Mouse (Mus musculus) left cerebral cortex, postnatal 4 days (tissue): Measurements from ENCODE around the gene Adgrg1. TPM values are rescaled to one million over a fixed set of nuclear protein-coding genes. Genes with fewer than 3 reads are reported as not detected.
A peak's percentile ranks its signal among the peaks of the same experiment; 100 is the strongest.
"Not testable (repeated sequence)": the region's sequence is repeated elsewhere in the genome, so short reads cannot be mapped to it uniquely, and the experiment has no call there.

Source experiments
- DNase-seq: peaks from one replicate; pipeline ENCODE4 v3.0.0-alpha.2; 2022
- intact Hi-C: fragments of 180-260 bp; cut with DNase I; formaldehyde crosslinking; loops from one replicate; pipeline ENCODE4 v1.15.1; 2025
- total RNA-seq, 2 experiments: library from RNA; stranded (reverse); gene quantifications; 2 replicates each; pipeline ENCODE4 v1.2.3; 2021

Adgrg1 gene
- total RNA-seq, 2 experiments from 2014 or later, result 125 to 153 TPM

- no peak for DNase-seq
- intact Hi-C loops, result no loop called here
These were observed 49.8 kb downstream of the Adgrg1 start for GRCm38 (mm10) chr8:95024387-95024786.

DNA sequence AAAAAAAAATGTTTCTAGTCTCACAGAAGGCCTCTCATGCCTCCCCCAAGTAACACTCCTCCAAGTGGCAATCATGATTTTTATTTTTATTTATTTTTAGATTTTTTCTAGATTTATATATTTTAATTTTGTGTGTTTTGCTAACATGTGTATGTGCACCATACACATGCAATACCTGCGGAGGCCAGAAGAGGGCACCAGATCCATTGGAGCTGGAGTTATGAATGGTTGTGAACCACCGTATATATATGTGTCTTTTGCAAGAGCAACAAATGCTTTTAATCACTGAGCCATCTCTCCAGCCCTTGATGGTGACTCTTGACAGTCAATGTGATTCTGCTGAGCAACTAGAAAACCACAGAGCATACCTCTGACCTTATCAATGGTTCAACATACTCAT lies 50.9 kb downstream of the Adgrg1 start:
- intact Hi-C loops, result no loop called here
- DNase-seq, result peak; percentile 54

GRCm38 (mm10) chr8:95028391-95028790 lies 53.8 kb downstream of the Adgrg1 start:
- DNase-seq, intact Hi-C loops: not testable (repeated sequence)

DNA sequence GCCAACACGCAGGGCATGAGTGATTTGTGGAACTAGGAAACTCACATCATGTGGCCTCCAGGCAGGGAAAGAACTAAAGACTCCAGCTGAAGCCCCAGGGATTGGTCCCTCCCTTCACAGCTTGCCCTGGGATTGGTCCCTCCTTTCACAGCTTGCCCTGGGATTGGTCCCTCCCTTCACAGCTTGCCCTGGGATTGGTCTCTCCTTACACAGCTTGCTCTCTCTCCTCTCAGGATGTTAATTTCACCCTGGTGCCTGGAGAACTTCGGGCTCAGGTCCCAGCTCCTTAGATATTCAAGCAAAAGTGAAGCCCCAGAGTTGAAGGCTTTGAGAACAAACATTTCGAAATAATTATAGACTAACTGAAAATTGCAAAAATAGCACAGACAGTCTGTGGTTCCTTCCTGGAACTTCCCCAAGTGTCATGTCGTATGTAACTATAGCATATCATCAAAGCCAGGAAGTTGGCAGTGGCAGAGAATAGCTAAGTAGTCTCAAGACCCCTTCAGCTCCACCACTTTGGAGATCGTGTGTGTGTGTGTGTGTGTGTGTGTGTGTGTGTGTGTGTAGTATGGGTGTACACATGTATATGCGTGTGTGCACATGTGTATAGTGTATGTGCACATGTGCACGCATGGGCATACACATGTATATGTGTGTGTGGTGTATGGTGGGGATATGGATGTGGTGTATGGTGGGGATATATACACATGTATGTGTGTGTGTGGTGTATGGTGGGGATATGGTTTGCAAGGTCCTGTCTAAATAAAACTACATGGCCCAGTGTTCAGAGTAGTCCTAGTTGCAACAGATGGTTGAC lies 62.8 kb downstream of the Adgrg1 start:
- intact Hi-C loops, result no loop called here
- peak; percentile 17 for DNase-seq

DNA sequence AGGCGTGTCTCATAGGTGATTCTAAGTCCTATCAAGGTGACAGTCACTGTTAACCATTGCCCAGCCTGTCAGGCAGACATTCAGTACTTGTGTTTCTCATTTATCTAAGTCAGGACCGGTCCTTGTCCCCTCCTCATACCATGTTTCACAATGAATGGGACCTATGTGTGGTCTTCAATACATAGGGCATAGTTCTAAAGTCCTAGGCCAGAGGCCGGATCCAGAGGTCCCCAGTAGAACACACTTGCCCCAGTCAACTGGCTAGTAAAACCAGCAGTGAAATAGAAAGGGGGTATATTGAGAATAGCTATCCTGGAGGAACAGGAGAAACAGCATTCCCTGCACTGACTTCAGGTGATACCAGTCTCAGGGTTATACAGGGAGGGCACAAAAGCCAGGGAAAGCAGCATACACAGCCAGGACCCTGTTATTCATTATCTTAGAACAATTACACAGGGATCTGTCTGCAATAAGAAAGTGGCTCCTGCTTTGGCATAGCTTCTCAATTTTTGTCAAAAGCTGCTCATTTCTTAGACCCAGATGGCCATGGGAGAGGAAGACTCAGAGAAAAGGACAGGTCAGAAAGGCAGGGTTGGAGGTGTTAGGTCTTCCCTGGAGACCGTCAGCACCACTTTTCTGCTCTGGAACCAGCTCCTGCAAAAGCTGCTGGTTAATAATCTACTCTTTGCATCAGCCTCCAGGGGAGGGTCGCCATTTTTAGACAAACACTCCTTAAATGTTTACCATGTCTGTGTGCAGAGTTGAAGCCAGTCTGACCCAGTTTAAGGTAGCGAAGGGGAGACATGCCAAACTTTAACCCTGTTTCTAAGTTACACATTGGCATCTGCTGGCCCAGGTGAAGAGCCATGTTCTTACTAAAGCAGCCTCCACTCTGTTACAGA lies 67.6 kb downstream of the Adgrg1 start:
- no peak for DNase-seq
- intact Hi-C loops, result no loop called here

DNA sequence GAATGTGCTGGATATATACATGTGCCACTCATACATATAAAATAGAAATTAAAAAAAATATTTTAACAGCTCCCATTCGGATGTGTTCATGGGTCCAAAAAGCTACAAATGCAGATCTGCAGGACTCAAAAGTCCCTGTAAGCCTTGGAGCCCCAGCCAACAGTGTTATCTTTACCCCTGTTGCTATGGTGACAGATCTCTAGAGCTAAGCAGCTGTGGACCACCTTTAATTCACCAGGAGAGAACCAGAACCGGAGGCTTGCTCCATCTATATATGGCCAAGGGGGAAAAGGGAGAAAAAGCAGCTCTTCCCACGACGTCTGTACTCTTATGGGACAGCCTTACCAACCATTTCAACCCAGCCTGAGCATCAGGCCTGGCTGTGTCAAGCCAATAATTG lies 70.3 kb downstream of the Adgrg1 start:
- no peak for DNase-seq
- intact Hi-C loops, result no loop called here

- intact Hi-C loops, result no loop called here
These were observed 72.4 kb downstream of the Adgrg1 start for GRCm38 (mm10) chr8:95046982-95047381.

GRCm38 (mm10) chr8:95047884-95048680 lies 73.5 kb downstream of the Adgrg1 start:
- intact Hi-C loops, result no loop called here
- no peak for DNase-seq

More at GRCm38 (mm10) chr8:95046982-95047381, 72.4 kb downstream of the Adgrg1 start:
- DNase-seq, result no peak

DNA sequence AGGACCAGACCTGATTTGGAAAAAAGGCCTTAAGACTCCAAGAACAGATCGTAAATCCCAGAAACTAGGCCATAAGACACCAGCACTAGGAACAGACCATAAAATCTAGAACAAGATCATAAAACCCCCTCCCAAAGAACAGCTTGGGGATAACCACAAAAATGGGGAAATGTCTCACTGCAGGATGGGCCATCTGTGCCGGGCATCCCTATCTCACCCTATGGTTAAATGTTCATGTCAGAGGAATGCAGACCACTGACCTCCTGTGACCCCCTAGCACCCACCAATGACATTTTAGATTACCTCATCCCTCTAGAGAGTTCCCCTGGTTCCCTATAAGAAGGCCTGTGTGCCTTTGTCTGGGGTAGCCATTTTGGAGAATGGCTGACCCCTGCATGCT lies 75.1 kb downstream of the Adgrg1 start:
- intact Hi-C loops, result no loop called here
- DNase-seq, result no peak

DNA sequence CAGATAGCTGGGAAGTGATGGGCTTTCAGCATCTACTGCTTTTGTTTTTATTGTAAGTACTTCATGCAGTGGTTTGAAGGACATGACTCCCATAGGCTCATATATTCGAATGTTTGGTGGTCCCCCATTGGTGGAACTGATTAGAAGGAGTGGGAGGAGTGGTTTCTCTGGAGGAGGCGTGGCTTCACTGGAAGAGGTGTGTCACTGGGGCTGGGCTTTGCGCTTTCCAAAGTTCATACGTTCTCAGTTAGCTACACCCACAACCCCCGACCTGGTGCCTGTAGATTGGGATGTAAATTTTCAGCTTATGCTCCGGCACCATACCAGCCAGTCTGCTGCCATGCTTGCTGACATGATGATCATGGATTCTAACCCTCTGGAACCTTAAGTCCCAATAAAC lies 79.9 kb downstream of the Adgrg1 start:
- intact Hi-C loops, result no loop called here
- DNase-seq, result no peak

GRCm38 (mm10) chr8:95054927-95055510 lies 80.5 kb downstream of the Adgrg1 start, which contains the start of gene Drc7:
TSS of gene Drc7 (plus strand) at chr8:95055103.
- no peak for DNase-seq
- intact Hi-C loops, result no loop called here

GRCm38 (mm10) chr8:95056414-95056813 lies 81.9 kb downstream of the Adgrg1 start:
- intact Hi-C loops, result no loop called here
- no peak for DNase-seq

DNA sequence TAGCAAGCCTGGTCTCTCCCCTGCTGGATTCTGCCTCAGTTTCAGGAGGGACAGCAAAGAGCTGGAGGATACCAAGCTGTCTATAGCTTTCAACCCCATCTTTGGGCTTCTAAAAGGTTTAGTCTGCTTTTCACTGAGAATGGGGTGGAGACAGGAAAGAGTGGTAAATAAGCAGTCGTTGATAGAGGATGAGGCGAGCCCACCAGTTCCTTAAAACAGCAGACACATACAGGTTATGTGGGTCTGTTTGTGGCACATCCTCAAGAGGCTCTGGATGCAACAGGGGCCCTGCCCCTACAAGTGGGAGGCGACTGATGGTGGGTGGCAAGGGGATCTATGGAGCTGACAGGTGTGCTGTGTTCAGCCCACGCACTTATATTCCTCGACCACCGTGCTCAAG lies 84.1 kb downstream of the Adgrg1 start:
- intact Hi-C loops, result no loop called here
- no peak for DNase-seq

DNA sequence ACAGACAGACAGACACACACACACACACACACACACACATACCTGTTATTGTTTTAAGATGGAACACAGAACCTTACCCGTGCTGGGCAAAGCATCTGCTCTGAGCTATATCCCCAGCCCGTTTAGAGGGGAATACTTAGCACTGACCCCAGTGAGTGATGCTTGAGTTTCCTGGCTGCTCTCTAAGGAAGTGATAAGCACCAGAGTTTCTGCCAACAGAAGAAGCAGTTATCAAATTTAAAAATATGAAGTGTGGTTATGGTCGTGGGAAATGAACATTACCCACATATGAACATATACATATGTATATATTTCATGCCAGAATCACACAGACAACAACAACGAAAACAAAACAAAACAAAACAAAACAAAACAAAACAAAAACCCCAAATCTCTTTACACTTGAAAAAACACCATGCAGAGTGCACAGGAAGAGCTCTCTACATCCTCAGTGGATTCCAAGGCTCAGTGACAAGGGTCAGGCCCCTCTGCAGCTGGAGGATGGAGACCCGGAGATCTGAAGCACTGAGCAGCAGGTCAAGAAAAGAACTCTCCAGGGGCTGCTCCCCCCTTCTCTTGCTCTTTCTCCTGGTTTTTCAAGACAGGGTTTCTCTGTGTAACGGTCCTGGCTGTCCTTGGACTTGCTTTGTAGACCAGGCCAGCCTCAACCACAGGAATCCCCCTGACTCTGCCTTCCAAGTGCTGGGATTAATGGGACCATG lies 85.4 kb downstream of the Adgrg1 start:
- DNase-seq, result no peak
- intact Hi-C loops, result no loop called here

Other genes starting within 250 kb of the Adgrg1 start
- gene Ccl22, start 229.2 kb upstream of the Adgrg1 start, total RNA-seq, result not detected
- 100 to 1,000 TPM in 1 of 2 experiments, 10 to 100 TPM in 1; 88.5 to 111 TPM for gene Cx3cl1, start 202.7 kb upstream of the Adgrg1 start, total RNA-seq
- 1 to 10 TPM; 2.4 to 2.8 TPM for gene Ccl17, start 164.3 kb upstream of the Adgrg1 start, total RNA-seq
- gene Coq9, start 136.4 kb upstream of the Adgrg1 start, total RNA-seq, result 10 to 100 TPM; 41.8 to 42.4 TPM
- gene Ciapin1, start 136.4 kb upstream of the Adgrg1 start, total RNA-seq, result 10 to 100 TPM; 84.3 to 84.6 TPM
- 10 to 100 TPM; 53.6 to 63.3 TPM for gene Polr2c, start 117.3 kb upstream of the Adgrg1 start, total RNA-seq
- 100 to 1,000 TPM; 181 to 191 TPM for gene Dok4, start 98.4 kb upstream of the Adgrg1 start, total RNA-seq
- 1 to 10 TPM; 4.9 to 5.5 TPM for gene Ccdc102a, start 56.7 kb upstream of the Adgrg1 start, total RNA-seq
- under 1 TPM in 1 of 2 experiments, not detected in 1; 0.74 TPM for gene Adgrg5, start 51.1 kb upstream of the Adgrg1 start, total RNA-seq
- gene Adgrg3, start 42.9 kb downstream of the Adgrg1 start, total RNA-seq, result 1 to 10 TPM; 1.1 to 2.1 TPM
- gene Drc7, start 80.4 kb downstream of the Adgrg1 start, total RNA-seq, result 1 to 10 TPM; 2.7 to 3.0 TPM
- gene Katnb1, start 106.4 kb downstream of the Adgrg1 start, total RNA-seq, result 10 to 100 TPM; 49.9 to 52.4 TPM
- gene Kifc3, start 228.1 kb downstream of the Adgrg1 start, total RNA-seq, result 10 to 100 TPM; 63.7 to 65.7 TPM